Mouse (Mus musculus) kidney, embryonic 15.5 days (tissue): ENCODE measurements at regions not wholly inside any gene's neighbourhood (a gene's known extent, or its start where the extent isn't known, plus 50 kb on each side); places are given as distances from the start of the nearest gene placed in this dataset.

ENCODE experiments used
- ATAC-seq: fragments of 200-750 bp; cut with Nextera tagmentation; replicated peaks from 2 replicates; pipeline ENCODE4 v1.8.0; 2017; ENCODE audit warnings: moderate TSS enrichment; ENCODE audit not compliant: low FRiP score
- H3K27ac ChIP-seq: fragments of 300-500 bp; sonication (generic); 2 replicates; pipeline ENCODE4 v1.5.1; 2015; ENCODE audit warnings: mild to moderate bottlenecking, inconsistent platforms
- H3K27me3 ChIP-seq: fragments of 300-500 bp; sonication (generic); 2 replicates; pipeline ENCODE4 v1.6.1; 2015; ENCODE audit warnings: inconsistent platforms
- H3K36me3 ChIP-seq: fragments of 300-500 bp; sonication (generic); 2 replicates; pipeline ENCODE4 v1.6.1; 2015; ENCODE audit warnings: inconsistent platforms
- H3K4me1 ChIP-seq: fragments of 300-500 bp; sonication (generic); 2 replicates; pipeline ENCODE4 v1.6.1; 2015; ENCODE audit warnings: inconsistent platforms
- H3K4me2 ChIP-seq: fragments of 300-500 bp; sonication (generic); 2 replicates; pipeline ENCODE4 v1.6.1; 2015; ENCODE audit warnings: moderate library complexity, mild to moderate bottlenecking, inconsistent platforms
- H3K4me3 ChIP-seq: fragments of 300-500 bp; sonication (generic); replicated peaks from 2 replicates; pipeline ENCODE4 v1.5.1; 2015; ENCODE audit warnings: mild to moderate bottlenecking, inconsistent platforms
- H3K9ac ChIP-seq: fragments of 300-500 bp; sonication (generic); 2 replicates; pipeline ENCODE4 v1.6.1; 2015; ENCODE audit warnings: mild to moderate bottlenecking, inconsistent platforms
- H3K9me3 ChIP-seq: fragments of 300-500 bp; sonication (generic); replicated peaks from 2 replicates; pipeline ENCODE4 v1.6.1; 2016; ENCODE audit warnings: inconsistent platforms
- WGBS: fragments of 180-500 bp; shearing (Covaris S2); methylation state at CpG from one replicate; pipeline ENCODE4 v1.1.7; 2015; ENCODE audit warnings: mixed read lengths; 5-methylcytosine and 5-hydroxymethylcytosine counted together

DNA sequence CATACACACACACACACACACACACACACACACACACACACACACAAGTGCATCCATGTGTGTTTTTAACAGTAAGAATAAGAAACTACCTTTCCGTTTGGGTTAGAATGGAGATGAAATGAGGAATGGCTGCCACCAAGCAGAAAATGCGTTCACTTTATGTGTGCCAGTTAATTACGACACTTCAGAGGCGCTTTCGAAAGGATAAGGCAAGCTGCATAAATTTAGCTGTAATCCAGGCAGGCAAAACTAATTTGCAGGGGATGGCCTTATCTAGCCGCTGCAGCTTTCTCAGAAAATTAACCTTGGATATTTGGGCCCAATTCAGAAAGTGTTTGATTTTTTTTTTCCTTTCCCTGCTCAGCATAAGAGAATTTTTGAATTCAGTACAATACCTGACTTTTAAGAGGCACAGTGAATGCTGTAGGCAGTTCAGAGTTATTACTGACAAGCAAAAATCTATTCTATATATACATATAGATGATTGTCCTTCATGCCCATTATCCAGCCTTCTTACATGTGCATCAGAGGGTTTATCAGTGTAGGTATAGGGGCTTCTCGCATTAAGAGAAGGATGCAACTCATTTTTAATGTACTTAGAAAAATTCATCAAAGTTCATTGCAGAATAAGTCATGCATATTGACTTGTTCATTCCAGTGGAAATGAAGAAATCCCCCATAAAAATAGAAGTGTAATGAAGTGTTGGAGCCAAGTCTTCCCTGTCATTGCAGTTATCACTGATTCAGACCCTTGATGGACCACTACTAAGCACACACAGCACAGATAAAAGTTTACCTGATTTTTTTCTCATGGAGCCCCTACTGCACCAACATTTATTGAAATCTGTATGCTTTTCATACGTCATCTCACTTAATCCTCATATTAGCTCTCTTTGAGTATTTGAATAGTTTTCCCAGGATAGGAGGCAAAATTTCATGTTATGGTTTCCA, 372.1 kb downstream of the Ndufa4 start:
- H3K27ac ChIP-seq, result no peak overlapping the region
- WGBS, result 58% methylated on average over 8 of the region's 8 CpGs

DNA sequence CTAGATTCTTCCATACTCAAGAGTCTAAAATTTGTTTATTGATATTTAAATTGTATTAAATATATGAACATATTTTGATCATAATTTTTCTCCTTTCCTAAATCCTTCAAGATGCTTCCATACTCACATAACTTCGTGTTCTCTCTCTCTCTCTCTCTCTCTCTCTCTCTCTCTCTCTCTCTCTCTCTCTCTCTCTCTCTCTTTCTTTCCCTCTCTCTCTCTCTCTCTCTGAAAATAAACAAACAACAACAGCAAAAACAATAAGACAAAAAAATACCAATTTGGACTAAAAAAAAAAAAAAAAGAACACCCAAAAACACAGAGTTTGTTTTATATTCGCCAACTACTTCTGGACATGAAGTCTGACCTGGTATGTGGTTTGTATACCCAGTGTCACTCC, 404.2 kb downstream of the Ndufa4 start:
- no peaks in the 10 kb centered on the region for H3K9me3 ChIP-seq
- no peak overlapping the region for H3K9ac ChIP-seq
- H3K36me3 ChIP-seq, result no peaks in the 10 kb centered on the region
- no peak overlapping the region for H3K27ac ChIP-seq
- H3K4me1 ChIP-seq, result no peaks in the 10 kb centered on the region
- H3K4me2 ChIP-seq, result no peak overlapping the region
- whole genome bisulfite sequencing, result 81% methylated on average over 2 of the region's 2 CpGs
- no peaks in the 10 kb centered on the region for H3K27me3 ChIP-seq
- H3K4me3 ChIP-seq, result no peak overlapping the region
- ATAC-seq, result no peak

More for the DNA sequence above, 372.1 kb downstream of the Ndufa4 start:
- Histone ChIP-seq H3K9me3 (no peaks in the 10 kb centered on the region), H3K4me3 (no peak overlapping the region), H3K4me2 (no peak overlapping the region), H3K27me3 (no peaks in the 10 kb centered on the region), H3K4me1 (no peaks in the 10 kb centered on the region), H3K36me3 (no peaks in the 10 kb centered on the region), H3K9ac (no peak overlapping the region)
- ATAC-seq, result no peak

DNA sequence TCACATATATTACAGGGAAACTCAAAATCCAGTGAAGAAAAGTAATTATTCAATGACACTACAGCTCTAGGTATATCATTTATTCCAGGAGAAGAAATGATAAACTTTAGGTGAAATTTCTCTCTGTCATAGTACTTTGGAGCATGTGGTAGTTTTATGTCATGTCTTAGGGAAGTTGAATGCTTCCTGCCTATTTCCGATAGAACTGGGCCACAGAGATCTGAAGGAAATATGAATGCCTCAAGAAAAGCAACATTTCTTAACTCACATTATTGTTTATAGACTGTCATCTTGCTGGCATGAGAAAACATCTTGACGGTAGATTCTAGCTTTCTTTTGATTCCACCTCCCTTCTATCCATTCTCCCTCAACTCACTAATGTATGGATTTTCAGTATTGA, 412.9 kb downstream of the Ndufa4 start:
- no peak for ATAC-seq
- Histone ChIP-seq H3K9ac (no peak overlapping the region), H3K36me3 (no peaks in the 10 kb centered on the region), H3K27ac (no peak overlapping the region), H3K27me3 (no peaks in the 10 kb centered on the region), H3K4me1 (no peaks in the 10 kb centered on the region), H3K4me2 (no peak overlapping the region), H3K9me3 (no peaks in the 10 kb centered on the region), H3K4me3 (no peak overlapping the region)
- WGBS, result 72% methylated on average over 2 of the region's 2 CpGs

GRCm38 (mm10) chr6:11476950-11477349, 430.3 kb downstream of the Ndufa4 start:
- Histone ChIP-seq H3K27ac (no peak overlapping the region), H3K9ac (no peak overlapping the region), H3K9me3 (no peaks in the 10 kb centered on the region), H3K27me3 (no peaks in the 10 kb centered on the region), H3K4me2 (no peak overlapping the region), H3K36me3 (no peaks in the 10 kb centered on the region), H3K4me1 (no peaks in the 10 kb centered on the region), H3K4me3 (no peak overlapping the region)
- no peak for ATAC-seq
- WGBS, result 68% methylated on average over 2 of the region's 2 CpGs
